Mouse (Mus musculus) left cerebral cortex, postnatal 4 days (tissue): Measurements from ENCODE around the gene Tasp1. TPM values are rescaled to one million over a fixed set of nuclear protein-coding genes. Genes with fewer than 3 reads are reported as not detected.
A peak's percentile ranks its signal among the peaks of the same experiment; 100 is the strongest.
"Not testable (repeated sequence)": the region's sequence is repeated elsewhere in the genome, so short reads cannot be mapped to it uniquely, and the experiment has no call there.

ENCODE experiments used
- DNase-seq: peaks from one replicate; pipeline ENCODE4 v3.0.0-alpha.2; 2022
- intact Hi-C: fragments of 180-260 bp; cut with DNase I; formaldehyde crosslinking; loops from one replicate; pipeline ENCODE4 v1.15.1; 2025
- total RNA-seq, 2 experiments: library from RNA; stranded (reverse); gene quantifications; 2 replicates each; pipeline ENCODE4 v1.2.3; 2021

Gene Tasp1
- total RNA-seq, 2 experiments from 2014 or later, result 22.9 to 23.5 TPM

DNA sequence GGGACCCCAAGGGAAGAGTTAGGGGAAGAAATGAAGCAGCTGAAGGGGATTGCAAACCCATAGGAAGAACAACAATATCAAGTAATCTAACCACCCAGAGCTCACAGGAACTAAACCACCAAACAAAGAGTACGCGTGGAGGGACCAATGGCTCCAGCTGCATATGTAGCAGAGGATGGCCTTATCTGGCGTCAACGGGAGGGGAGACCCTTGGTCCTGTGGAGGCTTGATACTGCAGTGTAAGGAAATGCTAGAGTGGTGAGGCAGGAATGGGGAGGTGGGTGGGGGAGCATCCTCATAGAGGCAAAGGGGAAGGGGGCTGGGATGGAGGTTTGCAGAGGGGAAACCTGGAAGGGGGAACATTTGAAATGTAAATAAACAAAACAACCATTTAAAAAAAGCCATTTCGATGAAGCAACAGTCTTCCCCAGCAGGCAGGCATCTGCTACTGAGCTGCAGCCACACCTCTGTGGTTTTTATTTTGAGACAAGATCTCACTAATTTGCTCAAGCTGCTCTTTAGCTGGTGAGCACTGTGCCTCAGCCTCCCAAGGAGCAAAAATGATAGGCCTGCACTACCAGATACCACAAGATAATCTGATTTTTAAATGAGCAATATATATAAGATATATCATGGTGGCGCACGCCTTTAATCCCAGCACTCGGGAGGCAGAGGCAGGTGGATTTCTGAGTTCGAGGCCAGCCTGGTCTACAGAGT is 160.0 kb downstream of the Tasp1 start:
- intact Hi-C loops, result no loop called here
- DNase-seq, result no peak

DNA sequence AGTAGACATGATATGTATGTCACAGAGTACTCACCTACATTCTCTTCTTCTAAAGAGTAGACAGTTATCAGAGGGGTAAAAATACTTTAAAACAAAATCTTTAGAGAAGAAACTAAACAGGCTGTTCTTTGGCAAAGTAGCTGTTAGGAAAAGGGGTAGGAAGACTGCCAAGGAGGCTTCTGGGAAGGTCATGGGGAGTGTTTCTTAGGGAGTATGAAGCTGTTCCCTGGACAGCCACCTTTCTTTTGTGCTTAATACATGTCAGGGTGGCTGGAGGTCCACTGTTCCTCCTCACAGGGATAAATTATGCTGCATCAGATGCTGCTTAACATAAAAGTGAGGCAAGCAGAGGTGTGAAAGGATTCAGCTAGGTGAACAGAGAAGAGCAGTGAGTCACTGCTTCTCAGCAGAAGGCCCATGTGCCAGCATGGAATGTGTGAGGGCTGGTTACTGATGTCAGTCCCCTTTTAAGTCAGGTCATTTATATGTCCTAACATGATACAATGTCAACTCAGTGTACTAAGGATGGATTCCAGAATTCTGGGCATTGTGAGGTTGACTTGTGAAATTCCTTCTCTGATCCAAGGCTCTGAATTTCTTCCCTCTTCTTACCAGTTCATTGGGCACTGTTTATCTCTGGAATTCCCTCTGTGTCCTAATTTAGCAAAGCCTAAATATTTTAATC is 175.1 kb downstream of the Tasp1 start:
- no peak for DNase-seq
- intact Hi-C loops, result no loop called here

DNA sequence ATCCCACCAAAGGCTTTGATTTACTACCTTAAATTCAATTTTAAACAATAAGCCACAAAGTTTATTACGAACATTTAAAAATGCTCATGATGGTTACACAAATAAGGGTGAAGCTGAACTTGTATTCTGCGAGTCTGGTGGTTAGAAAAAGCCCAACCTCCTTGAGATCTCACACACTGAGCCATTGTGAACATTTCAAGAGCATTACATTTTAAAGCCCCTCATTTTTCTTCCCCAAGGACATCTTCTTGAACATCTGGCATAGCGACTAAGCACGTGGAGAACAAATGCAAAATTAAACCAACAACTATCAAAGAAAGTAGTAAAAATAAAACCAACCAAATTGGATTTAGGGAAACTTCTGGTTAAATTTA is 182.4 kb downstream of the Tasp1 start:
- no peak for DNase-seq
- intact Hi-C loops, result no loop called here

DNA sequence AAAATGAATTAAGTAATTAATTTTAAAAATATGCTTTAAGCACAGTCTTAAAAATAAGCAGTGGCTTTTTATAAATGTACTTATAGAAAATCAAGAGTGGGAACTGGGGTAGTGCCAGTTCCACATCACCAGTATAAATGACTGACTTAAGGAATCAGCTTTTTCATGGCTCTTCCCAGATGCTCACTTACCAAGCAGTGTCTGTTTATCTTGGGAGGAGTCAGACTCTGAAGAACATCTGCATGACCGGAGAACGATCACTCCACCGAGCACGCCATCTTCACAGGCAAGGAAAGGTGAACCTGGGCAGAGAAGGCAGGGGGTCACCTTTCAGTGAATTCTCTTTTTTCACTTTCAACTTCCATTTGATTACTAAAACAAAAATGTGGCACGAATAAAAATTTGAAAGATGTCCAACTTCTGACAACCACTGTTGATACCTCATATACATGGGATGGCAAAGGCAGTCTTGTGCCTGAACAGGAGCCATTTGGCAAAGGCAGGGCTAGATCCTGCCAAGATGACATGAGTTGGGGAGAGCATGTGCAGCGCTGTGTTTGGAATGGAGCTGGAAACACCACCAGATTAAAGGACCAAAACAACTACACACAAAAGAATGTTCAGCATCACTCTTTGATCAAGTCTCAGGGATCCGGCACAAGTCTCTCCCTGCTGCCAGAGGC is 182.9 kb downstream of the Tasp1 start:
- intact Hi-C loops, result no loop called here
- peak; percentile 29 for DNase-seq

DNA sequence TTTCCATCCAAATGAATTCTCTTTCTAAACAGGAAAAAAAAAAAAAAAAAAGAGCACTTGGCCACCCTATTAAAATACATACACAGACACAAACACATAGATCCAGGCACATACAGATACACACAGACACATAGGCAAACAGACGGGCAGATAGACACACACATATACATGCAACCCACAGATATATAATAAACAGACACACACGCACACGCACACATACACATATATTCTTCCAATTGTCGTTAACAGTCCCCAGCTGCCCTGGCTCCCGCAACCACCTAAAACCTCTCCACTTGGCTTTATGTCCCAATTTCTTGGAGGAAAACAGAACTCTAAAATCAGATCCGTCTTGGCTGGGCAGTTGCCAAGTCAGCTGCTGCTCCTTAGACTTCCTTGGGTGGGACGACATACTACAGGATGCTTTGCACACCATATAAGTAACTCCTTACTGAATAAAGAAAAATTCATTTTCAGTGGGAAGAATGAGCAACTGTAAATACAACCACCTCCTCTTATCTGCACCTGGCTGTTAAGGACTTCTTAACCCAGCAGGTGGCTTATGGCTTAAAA is 188.5 kb downstream of the Tasp1 start:
- intact Hi-C loops, result no loop called here
- no peak for DNase-seq

DNA sequence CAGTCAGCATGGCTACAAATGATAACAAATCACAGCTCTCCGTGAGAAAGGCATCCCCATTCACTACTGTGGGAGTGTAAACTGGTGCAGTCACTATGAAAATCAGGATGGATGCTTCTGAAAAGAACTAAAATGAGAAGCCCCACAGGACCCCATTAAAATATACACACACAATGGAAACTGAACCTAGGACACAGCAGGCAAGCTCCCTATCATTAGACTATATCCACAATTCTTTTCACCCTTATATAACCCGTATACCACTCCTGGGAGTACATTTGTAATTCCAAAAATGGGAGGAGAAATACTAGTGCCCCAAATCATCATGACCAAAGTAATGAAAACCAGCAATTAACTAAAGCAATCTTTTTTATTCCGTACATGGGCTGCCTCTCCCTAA is 190.7 kb downstream of the Tasp1 start:
- intact Hi-C loops, result no loop called here
- no peak for DNase-seq

DNA sequence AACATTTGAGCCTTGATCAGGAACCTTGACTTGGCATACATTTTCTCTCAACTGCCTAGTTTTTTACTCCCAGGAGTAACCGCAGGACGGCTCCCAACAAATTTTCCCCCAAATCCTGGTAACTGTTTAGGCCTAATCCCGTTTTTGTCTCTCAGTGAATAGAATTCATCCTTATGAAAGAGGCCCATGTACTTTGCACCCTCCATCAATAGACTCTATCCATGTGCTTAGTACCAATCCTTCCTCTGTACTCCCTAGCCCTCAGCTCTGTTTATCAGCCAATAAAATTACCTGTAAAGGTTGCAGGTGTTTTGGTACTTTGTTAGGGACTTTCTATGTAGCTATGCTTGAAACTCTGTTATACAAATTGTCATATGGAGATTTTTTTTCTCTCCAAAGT is 192.4 kb downstream of the Tasp1 start:
- intact Hi-C loops, result no loop called here
- no peak for DNase-seq

DNA sequence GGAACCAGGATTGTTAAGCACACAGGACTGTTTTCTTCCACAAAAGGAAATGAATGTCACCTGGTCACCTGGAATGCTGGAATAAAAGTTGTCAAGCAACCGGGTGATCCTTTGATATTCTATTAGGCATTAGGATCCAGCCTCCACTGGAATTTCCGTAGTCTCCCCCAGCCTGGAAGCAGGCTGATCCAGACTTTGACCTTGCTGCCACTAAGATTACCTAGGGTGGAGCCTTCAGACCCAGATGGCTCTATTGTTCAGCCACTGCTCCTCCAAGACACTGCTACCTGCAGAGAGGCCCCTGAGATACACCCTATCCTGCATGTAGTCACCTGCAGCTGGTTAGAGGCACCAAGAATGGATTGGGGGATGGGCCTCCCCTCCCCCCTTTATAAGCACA is 192.8 kb downstream of the Tasp1 start:
- no peak for DNase-seq
- intact Hi-C loops, result no loop called here

DNA sequence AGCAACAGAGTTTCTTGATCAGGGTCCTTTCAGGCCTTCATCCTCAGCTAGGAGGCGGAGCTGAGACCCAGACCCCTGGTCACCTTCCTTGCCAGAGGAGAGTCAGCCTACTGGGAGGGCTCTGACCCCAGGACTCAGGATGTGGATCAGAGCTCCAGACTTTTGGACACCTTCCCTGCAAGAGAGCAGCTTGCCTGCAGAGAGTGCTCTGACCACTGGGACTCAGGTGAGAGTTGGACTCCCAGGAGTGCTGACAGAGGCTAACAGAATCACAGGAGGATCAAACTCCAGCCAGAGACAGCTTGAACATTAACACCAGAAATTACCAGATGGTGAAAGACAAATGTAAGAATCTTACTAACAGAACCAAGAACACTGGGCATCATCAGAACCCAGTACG is 197.5 kb downstream of the Tasp1 start:
- intact Hi-C loops, result not testable (repeated sequence)

DNA sequence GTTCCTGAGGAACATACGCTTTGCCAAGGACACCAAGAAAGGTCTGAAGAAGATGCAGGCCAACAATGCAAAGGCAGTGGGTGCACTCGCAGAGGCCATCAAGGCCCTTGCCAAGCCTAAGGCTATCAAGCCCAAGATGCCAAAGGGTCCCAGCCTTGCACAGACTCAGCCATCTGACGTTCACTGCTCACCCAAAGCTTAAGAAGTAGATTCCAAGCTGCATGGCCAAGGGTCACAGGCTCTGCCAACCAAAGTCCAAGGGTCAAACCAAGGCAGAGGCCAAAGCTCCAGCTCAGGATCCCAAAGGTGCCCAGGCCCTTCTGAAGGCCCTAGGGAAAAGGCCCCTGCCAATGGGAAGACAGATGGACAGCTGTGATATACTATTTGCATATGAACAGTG is 203.2 kb downstream of the Tasp1 start:
- intact Hi-C loops, DNase-seq: not testable (repeated sequence)

More for the DNA sequence above, 197.5 kb downstream of the Tasp1 start:
- not testable (repeated sequence) for DNase-seq

DNA sequence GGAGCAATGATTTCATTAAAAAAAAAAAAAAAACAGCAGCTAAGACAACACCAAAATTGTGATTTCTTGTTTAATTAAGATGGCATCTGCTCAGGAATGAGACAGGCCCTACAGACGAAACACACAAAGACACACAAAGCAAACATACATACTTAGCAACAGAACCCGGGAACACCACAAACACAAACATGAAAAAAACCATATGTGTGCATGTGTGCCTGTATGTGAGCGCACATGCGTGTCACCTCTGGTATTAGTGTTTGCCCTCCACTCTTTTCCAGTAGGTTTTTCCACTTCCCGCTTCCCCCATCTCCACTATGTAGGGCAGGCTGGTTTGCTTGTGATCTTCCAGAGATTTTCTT is 206.5 kb downstream of the Tasp1 start:
- intact Hi-C loops, result no loop called here
- no peak for DNase-seq

DNA sequence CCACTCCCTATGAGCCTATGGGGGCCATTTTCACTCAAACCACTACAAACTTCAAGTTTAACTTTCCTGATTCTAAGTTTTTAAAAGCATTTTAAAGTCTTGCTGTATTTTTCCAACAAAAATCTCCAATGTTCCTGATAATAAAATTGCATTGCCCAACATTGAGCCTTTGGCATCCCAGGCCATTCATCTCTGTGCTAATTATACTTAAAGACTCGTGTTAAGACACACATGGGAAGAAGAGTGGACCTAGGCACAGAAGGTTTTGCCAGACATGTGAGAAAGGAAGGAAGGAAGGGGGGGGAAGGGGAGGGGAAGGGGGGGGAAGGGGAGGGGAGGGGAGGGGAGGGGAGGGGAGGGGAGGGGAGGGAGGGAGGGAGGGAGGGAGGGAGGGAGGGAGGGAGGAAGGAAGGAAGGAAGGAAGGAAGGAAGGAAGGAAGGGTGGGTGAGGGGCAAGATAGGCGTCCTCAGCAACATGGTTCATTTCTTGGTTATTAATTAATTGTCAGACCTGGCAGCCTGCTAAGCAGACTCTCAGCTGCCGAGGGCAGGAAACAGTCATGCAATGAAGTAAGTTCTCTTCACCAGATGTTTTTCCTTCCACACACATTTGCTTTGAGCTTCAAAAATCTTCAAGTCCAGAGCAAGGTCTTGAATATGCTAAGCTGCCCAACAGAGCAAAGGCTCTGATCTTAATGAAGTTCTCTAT is 207.0 kb downstream of the Tasp1 start:
- DNase-seq, result no peak
- intact Hi-C loops, result no loop called here

DNA sequence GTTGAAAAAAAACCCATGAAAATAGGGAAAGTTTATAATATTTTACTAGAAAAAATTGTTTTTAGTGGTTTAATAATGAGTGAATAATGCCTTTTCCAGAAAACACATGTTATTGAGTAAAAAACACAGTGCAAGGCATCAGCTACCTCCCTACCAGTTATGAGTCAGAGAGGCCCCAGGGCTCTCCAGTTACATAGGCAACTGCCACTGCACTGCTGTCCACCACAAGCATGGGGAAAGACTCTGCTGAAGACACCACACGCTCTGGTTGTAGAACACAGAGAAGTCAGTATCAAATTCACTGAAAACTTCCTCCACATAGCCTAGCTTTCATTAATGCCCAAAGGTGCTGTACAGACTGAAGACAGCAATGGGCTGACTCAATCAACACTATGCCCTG is 217.0 kb downstream of the Tasp1 start:
- no peak for DNase-seq
- intact Hi-C loops, result no loop called here

DNA sequence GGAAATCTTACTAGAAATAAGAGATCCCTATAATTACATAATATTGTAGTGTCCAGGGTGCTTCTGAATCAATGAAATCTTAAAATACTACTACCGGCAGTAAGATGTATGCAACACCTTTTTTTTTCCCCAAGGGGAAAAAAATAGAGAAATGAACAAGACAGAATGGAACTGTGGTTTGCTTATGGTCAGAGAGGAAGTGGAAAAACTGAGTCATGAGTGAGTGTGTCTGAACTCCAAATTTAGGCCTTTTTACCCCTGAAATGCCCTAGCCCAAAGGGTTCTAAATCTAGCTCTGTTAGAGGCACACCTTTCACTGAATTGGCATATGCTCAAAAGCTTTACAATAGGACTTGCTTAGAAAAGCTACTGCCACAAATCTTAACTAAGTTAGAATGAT is 225.2 kb downstream of the Tasp1 start:
- intact Hi-C loops, result no loop called here
- DNase-seq, result no peak

DNA sequence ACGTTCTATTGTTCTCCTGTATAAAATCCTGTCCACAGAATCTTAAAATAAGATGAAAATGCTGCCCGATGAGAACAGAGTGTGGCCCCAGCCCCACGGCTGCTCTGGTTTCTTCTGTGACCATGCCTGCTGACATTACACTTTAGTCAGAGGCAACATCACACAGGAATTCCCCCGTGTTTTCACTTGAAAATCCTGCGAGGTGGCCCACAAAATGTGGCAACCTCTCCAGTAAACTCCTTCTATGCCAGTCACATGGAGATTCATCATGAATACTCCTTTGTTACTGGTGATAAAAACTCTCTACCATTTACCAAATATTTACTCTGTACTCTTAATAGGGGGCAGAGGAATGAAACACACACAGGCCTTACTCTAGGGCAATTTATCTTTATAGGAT is 225.7 kb downstream of the Tasp1 start:
- intact Hi-C loops, result no loop called here
- no peak for DNase-seq

DNA sequence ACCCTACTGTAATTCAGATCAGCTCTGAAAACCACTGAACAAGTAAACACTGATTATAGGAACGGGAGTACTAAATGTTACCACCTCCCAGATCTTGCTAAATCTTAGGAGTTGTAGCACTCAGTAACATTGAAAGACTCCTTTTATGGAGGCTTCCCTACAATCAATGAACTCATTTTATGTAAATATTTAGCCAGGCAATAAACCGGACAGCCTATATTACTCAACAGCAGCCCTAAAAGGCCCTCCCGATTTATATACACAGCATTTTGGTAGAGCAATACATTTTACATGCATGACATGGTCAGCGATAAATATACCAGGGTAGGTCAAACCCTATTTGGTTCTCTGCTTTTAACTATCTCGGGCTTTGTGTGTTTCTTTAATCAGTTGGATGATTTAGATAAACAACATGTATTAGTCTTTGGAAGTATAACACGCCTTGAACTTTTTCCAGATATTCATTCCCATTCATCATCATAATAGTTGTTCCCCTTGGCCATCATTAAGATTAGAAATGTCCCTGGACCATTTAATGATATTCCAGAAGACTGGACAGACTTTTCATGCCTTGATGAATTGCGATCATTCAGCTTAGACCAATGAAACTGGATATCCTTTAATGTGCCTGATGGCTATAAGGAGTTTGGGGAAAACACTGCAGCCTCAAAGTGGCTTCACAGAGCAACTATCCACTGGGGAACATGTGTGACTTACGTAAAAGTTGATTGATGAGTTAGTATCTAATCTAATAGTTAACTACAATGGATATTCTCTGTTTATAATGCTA is 244.8 kb downstream of the Tasp1 start:
- no peak for DNase-seq
- intact Hi-C loops, result no loop called here

DNA sequence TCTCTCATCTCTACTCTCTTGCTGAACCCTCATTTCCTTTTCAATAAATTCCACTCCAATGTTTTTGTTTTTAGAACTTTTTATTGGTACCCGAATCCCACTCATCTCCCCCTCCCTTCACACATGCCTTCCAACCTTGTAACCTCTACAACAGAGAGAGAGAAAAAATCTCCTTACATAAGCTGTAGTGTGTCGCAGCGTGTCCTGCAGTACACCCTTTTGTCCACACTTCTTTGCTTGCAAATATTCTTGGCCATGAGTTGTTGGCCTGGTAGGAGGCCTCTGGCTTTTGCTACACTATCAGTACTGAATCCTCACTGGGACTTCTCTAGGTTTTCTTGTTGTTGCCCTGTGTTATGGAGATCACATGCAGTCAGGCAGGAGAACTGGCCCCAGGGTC is 249.3 kb downstream of the Tasp1 start:
- intact Hi-C loops, result no loop called here
- DNase-seq, result no peak

DNA sequence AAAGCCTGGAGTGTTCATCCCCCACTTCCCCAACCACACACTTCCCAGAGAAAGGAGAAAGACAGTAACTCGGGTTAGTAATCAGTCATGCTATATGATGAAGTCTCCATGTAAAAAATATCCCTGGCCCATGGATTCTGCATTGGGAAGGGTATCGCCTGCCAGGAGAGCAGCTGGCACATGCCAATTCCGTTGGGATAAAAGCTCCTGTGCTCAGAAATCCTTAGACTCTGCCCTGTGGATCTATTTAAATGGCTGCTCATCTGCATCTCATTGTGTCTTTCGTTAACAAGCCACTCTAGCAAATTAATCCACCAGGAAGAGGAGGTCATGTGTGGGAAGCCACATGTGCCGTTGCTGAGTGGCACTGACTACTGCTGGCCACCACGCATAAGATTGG is 258.7 kb downstream of the Tasp1 start:
- no peak for DNase-seq
- intact Hi-C loops, result no loop called here

DNA sequence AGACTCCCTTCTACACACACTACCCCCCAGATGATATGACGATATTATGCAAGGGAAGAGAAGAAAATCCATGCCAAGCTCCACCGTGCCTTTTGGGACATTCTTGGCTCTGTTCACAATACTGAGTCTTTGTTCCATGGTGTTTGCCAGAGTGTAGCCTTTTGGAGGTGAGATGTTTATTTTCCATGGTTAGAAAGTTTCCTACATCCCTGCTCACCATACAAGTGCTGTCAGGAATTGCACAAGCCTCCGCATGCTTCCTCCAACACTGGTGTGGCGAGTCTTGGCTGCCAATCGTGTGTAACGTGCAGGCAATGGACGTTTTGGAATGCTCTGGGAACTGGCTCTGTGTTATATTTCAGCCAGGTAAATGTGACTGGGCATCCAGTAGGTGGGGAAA is 262.6 kb downstream of the Tasp1 start:
- intact Hi-C loops, result no loop called here
- DNase-seq, result no peak

DNA sequence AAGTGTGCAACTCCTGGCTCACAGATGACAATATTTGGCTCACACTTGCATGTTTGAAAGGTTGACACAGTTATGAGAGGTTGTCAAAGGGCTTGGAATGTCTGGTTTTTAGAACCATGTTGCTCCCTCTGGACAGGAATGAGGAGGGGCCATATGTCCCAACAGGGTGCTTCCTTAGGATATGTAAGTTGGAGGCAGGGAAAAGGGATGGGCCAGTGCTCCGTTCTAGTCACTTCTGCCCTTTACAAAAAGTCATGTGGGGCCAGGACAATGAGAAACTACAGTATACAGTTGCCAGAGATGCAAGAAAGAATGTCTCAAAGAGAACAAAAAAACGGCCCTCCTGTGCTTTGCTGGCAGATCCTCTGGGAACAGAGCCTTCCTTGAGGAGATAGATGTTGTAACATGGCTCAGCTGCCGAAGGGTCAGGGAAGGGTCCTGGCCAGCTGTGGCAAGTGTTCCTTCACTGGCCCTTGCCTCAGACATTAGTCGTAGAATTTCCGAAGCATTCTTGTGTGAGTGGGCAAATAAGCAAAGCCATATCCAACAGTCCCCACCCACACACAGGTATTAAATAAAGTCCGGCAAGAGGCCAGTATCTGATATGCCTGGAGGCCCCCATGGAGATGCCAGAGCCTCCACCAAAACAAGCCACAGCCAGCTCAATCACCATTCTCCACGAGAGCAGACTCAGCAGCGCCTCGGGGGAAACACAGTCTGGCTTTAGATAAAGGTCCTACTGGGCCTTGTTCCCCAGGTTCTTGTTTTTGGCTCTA is 274.1 kb downstream of the Tasp1 start:
- intact Hi-C loops, result no loop called here

More for the DNA sequence above, 274.1 kb downstream of the Tasp1 start:
- no peak for DNase-seq
